Mouse (Mus musculus) granulocyte monocyte progenitor cell, adult 5-6 weeks (primary cell): ENCODE data around the gene Ryr1. TPM values are rescaled to one million over a fixed set of nuclear protein-coding genes. Genes with fewer than 3 reads are reported as not detected.

Experiments
- ATAC-seq: replicated peaks from 2 replicates; pipeline ENCODE4 v1.8.0; 2016; ENCODE audit warnings: mild to moderate bottlenecking, moderate TSS enrichment, inconsistent platforms; ENCODE audit not compliant: poor library complexity, severe bottlenecking
- total RNA-seq, 2 experiments: library from RNA; stranded (forward) in 1 of 2; stranded (reverse) in 1 of 2; fragments of 200-712, 200-1000 nt in 1 of 2; fragments of >200 nt in 1 of 2; fragmentation: Nextera tagmentation in 1 of 2; gene quantifications; 2 replicates each; pipeline ENCODE4 v1.2.3; 2014 to 2017

Ryr1 gene
- 4.7 TPM in 1 of 2 replicates, not detected in the other for total RNA-seq (2014; fragmentation: Nextera tagmentation)
- total RNA-seq (2017) = 0.69 TPM in 1 of 2 replicates, not detected in the other

GRCm38 (mm10) chr7:29124970-29125369, at the start of gene Ryr1:
TSS of gene Ryr1 (minus strand) at chr7:29125179.
- peak; percentile 85 for ATAC-seq

DNA sequence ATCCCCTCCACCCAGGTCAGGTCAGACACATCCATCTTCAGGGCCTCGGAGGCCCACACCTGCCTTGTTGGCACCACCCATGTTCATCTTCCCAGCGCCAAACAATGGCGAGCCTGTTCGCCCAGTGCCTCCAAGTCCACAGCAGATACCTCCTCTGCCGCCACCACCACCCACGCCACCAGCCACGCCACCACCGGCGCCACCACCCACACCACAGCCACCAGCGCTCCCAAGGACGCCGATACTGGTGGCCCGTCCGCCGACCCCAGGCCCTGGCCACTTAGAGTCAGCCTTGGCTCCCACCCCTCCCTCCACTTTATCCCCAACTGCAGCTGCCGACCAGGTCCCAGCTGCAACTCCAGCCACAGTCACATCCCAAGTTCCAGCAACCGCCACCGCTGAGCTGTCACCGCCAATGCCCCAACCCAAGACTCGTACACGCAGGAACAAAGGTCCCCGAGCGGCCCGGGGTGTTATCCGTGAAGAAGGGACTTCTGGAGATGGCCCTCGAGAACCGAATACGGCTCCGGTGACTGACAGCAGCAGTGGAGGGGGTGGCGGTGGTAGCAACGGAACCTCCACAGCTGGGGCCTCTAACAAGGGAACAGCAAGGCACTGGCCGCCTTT, 47.5 kb upstream of the Ryr1 start:
- ATAC-seq = no peak

DNA sequence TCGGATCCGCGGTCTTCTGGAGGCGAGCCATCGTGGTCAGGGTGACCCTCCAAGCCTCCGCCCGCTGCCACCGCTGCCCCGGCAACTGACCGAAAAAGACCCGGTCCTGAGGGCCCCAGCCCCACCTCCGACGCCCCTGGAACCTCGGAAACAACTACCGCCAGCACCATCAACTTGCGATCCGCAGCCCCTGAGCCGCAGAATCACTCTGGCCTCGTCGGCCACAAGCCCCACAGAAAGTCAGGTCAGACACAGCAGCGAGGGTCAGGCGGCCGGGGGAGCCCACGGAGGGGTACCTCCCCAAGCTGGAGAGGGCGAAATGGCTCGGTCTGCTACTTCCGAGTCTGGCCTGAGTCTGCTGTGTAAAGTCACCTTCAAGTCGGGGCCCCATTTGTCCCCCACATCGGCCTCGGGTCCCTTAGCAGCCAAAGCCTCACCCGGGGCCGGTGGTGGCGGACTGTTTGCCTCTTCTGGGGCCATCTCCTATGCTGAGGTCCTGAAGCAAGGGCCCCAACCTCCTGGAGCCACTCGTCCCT, 46.7 kb upstream of the Ryr1 start:
- ATAC-seq = no peak

- ATAC-seq = peak; percentile 40
Measured at GRCm38 (mm10) chr7:29170755-29171561, 46.0 kb upstream of the Ryr1 start.

- peak; percentile 46 for ATAC-seq
Measured at GRCm38 (mm10) chr7:29170066-29170754, 45.2 kb upstream of the Ryr1 start, which contains the start of the genes Ggn and Spred3. TSS of gene Ggn (plus strand) at chr7:29170210. TSS of gene Spred3 (minus strand) at chr7:29170411.

DNA sequence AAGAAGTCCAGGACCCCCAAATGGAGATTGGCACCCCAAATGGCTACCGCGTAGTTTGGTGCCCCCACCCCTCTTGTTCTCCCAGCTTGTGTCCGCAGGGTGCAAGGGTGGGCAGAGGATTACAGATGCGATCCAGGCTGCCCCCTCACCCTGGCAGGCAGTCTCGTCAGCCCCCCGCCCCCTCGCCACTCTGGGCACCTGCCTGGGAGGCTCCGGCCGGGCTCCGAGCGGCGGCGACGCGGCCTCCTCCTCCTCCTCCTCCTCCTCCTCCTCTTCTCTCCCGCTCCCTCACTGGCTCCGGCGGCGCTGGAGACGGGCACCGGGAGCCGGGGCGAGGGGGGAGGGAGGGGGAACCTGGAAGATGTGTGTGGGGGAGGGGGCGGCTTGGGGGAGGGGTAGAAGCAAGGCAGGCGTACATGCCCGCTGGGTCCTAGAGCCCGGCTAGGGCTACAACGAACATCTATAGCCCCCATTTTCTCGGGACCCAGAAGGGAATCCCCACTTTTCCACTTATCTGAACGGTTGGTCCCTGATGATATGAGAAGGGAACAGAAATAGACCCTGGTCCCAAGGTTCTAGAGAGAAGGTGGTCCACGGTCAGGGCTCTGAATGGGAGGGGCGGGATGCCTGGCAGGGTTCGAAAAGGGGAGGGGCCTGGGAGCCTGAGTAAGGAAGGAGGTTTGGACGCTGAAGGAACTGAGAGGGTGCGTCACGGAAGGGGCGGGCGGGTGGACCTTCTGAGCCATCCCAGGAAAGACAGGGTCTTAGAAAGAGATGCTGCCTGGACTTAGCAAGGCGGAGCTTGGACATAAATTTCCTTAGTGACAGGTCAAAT, 44.5 kb upstream of the Ryr1 start:
- peak; percentile 54 for ATAC-seq

DNA sequence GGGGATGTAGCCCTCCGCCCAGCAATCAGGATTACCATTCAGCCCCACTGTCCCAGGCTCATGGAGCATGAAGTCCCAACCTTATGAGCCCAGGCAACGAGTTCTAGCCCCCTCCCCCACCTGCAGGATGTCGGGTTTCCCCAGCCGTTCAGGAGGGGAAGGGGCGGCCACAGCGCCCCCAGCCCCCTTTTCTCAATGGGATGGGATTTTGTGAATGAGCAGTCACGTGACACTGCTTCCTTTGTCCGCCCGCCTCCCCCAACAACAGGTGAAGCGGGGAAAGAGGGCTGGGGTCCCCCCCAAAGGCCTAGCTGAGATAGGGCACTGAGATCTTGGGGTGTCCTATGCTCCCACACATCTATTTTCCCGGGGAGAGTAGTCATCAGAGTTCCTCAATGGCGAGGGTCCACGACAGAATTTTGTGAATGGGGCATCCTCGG, 43.8 kb upstream of the Ryr1 start:
- no peak for ATAC-seq

GRCm38 (mm10) chr7:29168121-29168695, 43.2 kb upstream of the Ryr1 start:
- ATAC-seq = no peak

DNA sequence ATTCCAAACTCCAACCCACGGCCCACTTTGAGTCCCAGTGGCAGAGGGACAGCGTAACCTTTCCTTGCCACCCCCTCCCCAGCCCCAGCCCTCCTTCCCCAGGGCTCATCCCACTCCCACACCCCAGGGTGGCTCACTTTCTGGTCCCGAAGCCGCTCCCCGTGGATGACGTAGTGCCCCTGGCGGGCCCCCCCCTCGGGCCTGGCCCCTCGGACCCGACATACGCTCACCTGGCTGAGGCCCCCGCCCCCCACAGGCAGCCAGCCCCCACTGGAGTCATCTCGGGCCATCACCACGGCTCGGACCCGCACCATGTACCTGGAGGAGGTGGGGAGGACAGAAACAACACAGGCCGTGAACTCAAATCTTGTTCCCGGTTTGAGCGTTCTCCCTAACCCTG, 42.7 kb upstream of the Ryr1 start:
- no peak for ATAC-seq

DNA sequence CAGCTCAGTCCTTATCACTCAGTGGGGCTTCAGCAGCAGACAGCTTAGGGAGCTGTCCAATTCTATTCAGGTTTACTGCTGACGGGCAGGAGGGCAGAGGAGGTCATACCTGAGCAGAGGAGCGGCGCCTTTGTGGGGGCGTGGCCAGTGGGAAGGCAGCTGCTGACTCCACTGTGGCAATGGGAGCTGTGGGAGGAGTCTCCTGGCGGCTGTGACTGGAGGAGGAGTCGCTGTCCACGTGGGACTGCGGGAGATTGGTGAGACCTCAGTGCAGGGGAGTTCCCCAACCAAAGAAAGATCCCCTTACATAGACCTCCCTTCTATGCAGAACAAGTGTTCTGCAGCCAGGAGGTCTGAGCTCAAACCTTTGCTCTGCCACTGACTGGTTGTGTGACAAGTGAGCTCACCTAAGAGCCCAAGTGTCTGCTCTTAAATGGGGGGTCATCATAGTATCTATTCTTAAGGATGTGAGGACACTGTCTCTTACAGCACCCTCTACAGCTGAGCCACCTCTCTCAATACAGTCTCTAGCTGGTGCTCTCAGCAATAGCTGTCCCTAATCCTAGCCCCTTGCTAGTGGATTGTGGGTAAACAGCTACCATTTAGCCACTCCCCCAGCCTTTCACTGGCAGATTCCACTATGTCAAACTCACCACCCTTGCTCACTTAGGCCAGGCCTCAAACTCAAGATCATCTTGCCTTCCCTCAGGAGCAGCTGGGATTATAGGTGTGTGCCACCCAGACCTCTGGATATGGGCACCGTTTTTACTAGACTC, 38.0 kb upstream of the Ryr1 start:
- peak; percentile 96 for ATAC-seq

DNA sequence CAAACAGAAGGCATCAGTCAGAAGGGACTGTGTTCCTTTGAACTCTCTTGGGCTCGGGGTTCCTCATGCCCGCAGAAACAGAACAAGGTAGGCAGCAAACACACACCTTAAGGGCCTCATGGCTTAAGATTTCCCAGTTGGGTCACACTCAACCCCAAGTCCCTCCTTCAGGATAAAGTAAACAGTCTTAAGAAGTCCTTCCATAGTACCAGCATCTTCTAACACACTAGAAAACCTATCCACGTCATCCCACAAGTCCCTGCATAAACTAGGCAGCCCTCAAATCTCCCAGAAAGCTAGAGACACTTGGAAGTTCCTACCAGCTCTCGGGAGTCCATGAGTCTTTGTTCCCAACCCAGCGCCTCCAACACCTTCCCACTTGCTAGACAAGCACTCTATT, 37.3 kb upstream of the Ryr1 start:
- no peak for ATAC-seq

DNA sequence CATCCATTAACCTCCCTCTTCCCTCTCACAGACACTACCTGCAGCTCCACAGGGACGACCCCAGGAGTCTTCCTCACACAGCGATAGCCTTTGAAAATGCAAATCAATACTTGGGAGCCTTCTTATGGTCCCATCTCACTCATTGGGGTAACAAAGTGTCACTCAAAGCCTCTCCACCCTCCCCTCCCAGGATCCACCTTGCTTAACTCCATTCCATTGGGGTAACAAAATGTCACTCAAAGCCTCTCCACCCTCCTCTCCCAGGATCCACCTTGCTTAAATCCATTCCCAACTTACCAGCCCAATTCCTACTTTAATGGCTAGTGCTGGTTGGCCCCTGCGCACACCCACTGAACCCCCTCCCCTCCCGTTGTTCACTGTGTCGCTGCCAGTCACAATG, 33.3 kb upstream of the Ryr1 start:
- ATAC-seq = no peak

- peak; percentile 87 for ATAC-seq
Measured at GRCm38 (mm10) chr7:29155838-29156782, 31.1 kb upstream of the Ryr1 start, which contains the start of gene Fam98c. TSS of gene Fam98c (minus strand) at chr7:29156234.

- peak; percentile 72 for ATAC-seq
Measured at GRCm38 (mm10) chr7:29155196-29155837, 30.3 kb upstream of the Ryr1 start.

DNA sequence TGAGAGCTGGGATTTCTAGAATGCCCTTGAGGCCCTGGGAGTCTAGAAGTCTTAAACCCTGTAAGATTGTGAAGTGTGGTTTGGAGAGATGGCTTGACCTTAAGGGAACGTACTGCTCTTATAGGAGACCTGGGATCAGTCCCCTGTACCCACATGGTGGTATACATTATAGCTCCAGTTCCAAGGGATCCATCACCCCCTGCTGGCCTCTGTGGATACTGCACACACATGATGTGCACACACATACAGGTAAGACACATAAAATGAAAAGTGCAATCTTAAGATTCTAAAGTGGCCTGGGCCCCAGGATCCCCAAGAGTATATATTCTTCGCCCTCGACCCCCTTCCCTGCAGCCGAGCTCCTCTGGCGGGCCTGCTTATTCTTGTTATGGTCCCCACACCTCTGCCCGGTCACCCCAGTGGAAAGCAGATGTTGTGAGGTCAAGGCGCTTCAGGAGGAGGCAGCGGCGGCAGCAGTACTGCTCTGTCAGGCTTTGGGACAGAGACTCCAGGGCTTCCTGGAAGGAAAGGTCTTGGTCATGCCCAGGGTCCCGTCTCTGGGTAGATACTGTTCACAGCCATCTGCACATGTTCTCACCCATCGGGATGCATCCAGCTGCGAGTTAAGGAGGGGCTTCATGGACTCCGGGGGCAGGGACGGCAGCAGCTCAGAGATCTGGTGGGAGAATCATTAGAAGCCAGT, 29.2 kb upstream of the Ryr1 start:
- ATAC-seq = no peak

GRCm38 (mm10) chr7:29151486-29151885, 26.5 kb upstream of the Ryr1 start:
- ATAC-seq = no peak
